ENCODE assay signal across 8 mouse cellular contexts in genomic region chr11:120720450-120720849, GRCm38 (mm10). TPM values are rescaled to one million over a fixed set of nuclear protein-coding genes. Genes with fewer than 3 reads are reported as not detected.
DNase-seq lines count a peak whose midpoint lies in the region; ATAC-seq and TF ChIP-seq lines count a peak whose summit lies in the region.

No protein-coding gene starts in this region.

- peak; percentile 90 for DNase-seq in CD4-positive helper T cell, adult 2 months (ENCODE audit: low read depth, low spot score)
- peak; percentile 95 for DNase-seq in forebrain, embryonic 11.5 days (ENCODE audit: low spot score)
- DNase-seq in kidney, postnatal 25 days, result peak; percentile 90
- DNase-seq in stomach, postnatal 0 days (ENCODE audit: low spot score), result peak; percentile 96

- peak; percentile 97 for TF ChIP-seq CTCF in stomach, postnatal 0 days (IDR thresholded peaks at IDR 0.05; ENCODE audit: low read depth)

- peak overlapping the region; percentile 78 for H3K9ac ChIP-seq in forebrain, embryonic 11.5 days (ENCODE audit: low read length)
- peak overlapping the region; percentile 53 for H3K9ac ChIP-seq in heart, embryonic 16.5 days (ENCODE audit: low read length)
- H3K9ac ChIP-seq in liver, embryonic 15.5 days, result no peak overlapping the region
- peak overlapping the region; percentile 87; the same call in 1 of the 2 replicates for H3K9ac ChIP-seq in neural tube, embryonic 12.5 days
- peak overlapping the region; percentile 67; the same call in 1 of the 2 replicates for H3K9ac ChIP-seq in stomach, postnatal 0 days (ENCODE audit: low read length)

- no peak for ATAC-seq in forebrain, embryonic 11.5 days (replicated peaks; ENCODE audit: low FRiP score)
- ATAC-seq in heart, embryonic 16.5 days (replicated peaks; ENCODE audit: extremely low read depth, insufficient read depth, low FRiP score), result 0 out of 2 replicates have a peak, but pooled peaks have one; percentile 4
- no peak for ATAC-seq in liver, embryonic 15.5 days (ENCODE audit: insufficient read depth)
- peak; percentile 17; the same call in 1 of the 2 replicates for ATAC-seq in neural tube, embryonic 12.5 days (ENCODE audit: low FRiP score, low read depth)
- peak; percentile 48 for ATAC-seq in stomach, postnatal 0 days (ENCODE audit: low FRiP score, low TSS enrichment)

- H3K27me3 ChIP-seq in forebrain, embryonic 11.5 days (ENCODE audit: control insufficient read depth, insufficient read depth, low read length), result peaks cover 10% of the 10 kb centered on the region
- peaks cover 23% of the 10 kb centered on the region for H3K27me3 ChIP-seq in heart, embryonic 16.5 days (ENCODE audit: control insufficient read depth, insufficient read depth, low read length)
- peaks cover 39% of the 10 kb centered on the region for H3K27me3 ChIP-seq in liver, embryonic 15.5 days
- peaks cover 13% of the 10 kb centered on the region; the same call in 1 of the 2 replicates for H3K27me3 ChIP-seq in neural tube, embryonic 12.5 days (replicated peaks)
- no peaks in the 10 kb centered on the region for H3K27me3 ChIP-seq in stomach, postnatal 0 days (ENCODE audit: control insufficient read depth, insufficient read depth, low read length)

- peak overlapping the region; percentile 52 for H3K4me3 ChIP-seq in brown adipose tissue, adult 24 weeks (ENCODE audit: insufficient read depth, low read depth, low read length)
- peak overlapping the region; percentile 59 for H3K4me3 ChIP-seq in forebrain, embryonic 11.5 days (ENCODE audit: low read depth, low read length)
- H3K4me3 ChIP-seq in heart, embryonic 16.5 days (ENCODE audit: low read length), result peak overlapping the region; percentile 63
- peak overlapping the region; percentile 54; the same call in 1 of the 2 replicates for H3K4me3 ChIP-seq in liver, embryonic 15.5 days (replicated peaks)
- H3K4me3 ChIP-seq in neural tube, embryonic 12.5 days, result peak overlapping the region; percentile 67
- H3K4me3 ChIP-seq in stomach, postnatal 0 days (ENCODE audit: low read depth, low read length), result peak overlapping the region; percentile 54; the same call in 1 of the 2 replicates

- H3K9me3 ChIP-seq in forebrain, embryonic 11.5 days (ENCODE audit: control insufficient read depth, low read length), result no peaks in the 10 kb centered on the region
- no peaks in the 10 kb centered on the region for H3K9me3 ChIP-seq in heart, embryonic 16.5 days (replicated peaks; ENCODE audit: control insufficient read depth, low read length)
- H3K9me3 ChIP-seq in liver, embryonic 15.5 days (replicated peaks), result no peaks in the 10 kb centered on the region
- H3K9me3 ChIP-seq in neural tube, embryonic 12.5 days, result no peaks in the 10 kb centered on the region
- H3K9me3 ChIP-seq in stomach, postnatal 0 days (ENCODE audit: control insufficient read depth, low read length), result no peaks in the 10 kb centered on the region

- no peaks in the 10 kb centered on the region; the same call in 1 of the 2 replicates for H3K4me1 ChIP-seq in brown adipose tissue, adult 24 weeks (ENCODE audit: control insufficient read depth, insufficient read depth, insufficient read length, low read length)
- H3K4me1 ChIP-seq in forebrain, embryonic 11.5 days (replicated peaks; ENCODE audit: control insufficient read depth, insufficient read depth, low read length), result peaks cover 9% of the 10 kb centered on the region
- peaks cover 13% of the 10 kb centered on the region for H3K4me1 ChIP-seq in heart, embryonic 16.5 days (ENCODE audit: control insufficient read depth, insufficient read depth, low read length)
- peaks cover 19% of the 10 kb centered on the region for H3K4me1 ChIP-seq in liver, embryonic 15.5 days (replicated peaks)
- peaks cover 17% of the 10 kb centered on the region for H3K4me1 ChIP-seq in neural tube, embryonic 12.5 days
- H3K4me1 ChIP-seq in stomach, postnatal 0 days (replicated peaks; ENCODE audit: control insufficient read depth, insufficient read depth), result peaks cover 5% of the 10 kb centered on the region; the same call in 1 of the 2 replicates

- TF ChIP-seq EP300 in stomach, postnatal 0 days (optimal IDR thresholded peaks at IDR 0.05), result no peak

- WGBS in forebrain, embryonic 11.5 days, result 8% methylated on average over 17 of the region's 17 CpGs
- WGBS in heart, embryonic 16.5 days, result 9% methylated on average over 17 of the region's 17 CpGs
- 8% methylated on average over 17 of the region's 17 CpGs for WGBS in liver, embryonic 15.5 days (ENCODE audit: insufficient replicate concordance)
- 12% methylated on average over 17 of the region's 17 CpGs for WGBS in neural tube, embryonic 12.5 days
- WGBS in stomach, postnatal 0 days, result 13% methylated on average over 17 of the region's 17 CpGs

- H3K27ac ChIP-seq in brown adipose tissue, adult 24 weeks (replicated peaks; ENCODE audit: low read depth, low read length), result no peak overlapping the region
- peak overlapping the region; percentile 12; the same call in 1 of the 2 replicates for H3K27ac ChIP-seq in forebrain, embryonic 11.5 days (ENCODE audit: low read depth, low read length)
- H3K27ac ChIP-seq in heart, embryonic 16.5 days (ENCODE audit: low read length), result no peak overlapping the region
- H3K27ac ChIP-seq in liver, embryonic 15.5 days (replicated peaks), result no peak overlapping the region
- H3K27ac ChIP-seq in neural tube, embryonic 12.5 days, result no peak overlapping the region
- H3K27ac ChIP-seq in stomach, postnatal 0 days (replicated peaks), result peak overlapping the region; percentile 61

- no peaks in the 10 kb centered on the region; the same call in none of the 2 replicates for H3K36me3 ChIP-seq in forebrain, embryonic 11.5 days (ENCODE audit: control insufficient read depth, insufficient read depth, low read length)
- H3K36me3 ChIP-seq in heart, embryonic 16.5 days (ENCODE audit: control insufficient read depth, insufficient read depth), result peaks cover 9% of the 10 kb centered on the region; the same call in 1 of the 2 replicates
- peaks cover 18% of the 10 kb centered on the region; the same call in 1 of the 2 replicates for H3K36me3 ChIP-seq in liver, embryonic 15.5 days (replicated peaks)
- peaks cover 40% of the 10 kb centered on the region for H3K36me3 ChIP-seq in neural tube, embryonic 12.5 days
- peaks cover 8% of the 10 kb centered on the region; the same call in 1 of the 2 replicates for H3K36me3 ChIP-seq in stomach, postnatal 0 days (ENCODE audit: control insufficient read depth, insufficient read depth, low read length)

- H3K4me2 ChIP-seq in forebrain, embryonic 11.5 days (ENCODE audit: low read depth, low read length, severe bottlenecking), result peak overlapping the region; percentile 99
- peak overlapping the region; percentile 97 for H3K4me2 ChIP-seq in heart, embryonic 16.5 days (ENCODE audit: low read depth, low read length)
- peak overlapping the region; percentile 80 for H3K4me2 ChIP-seq in liver, embryonic 15.5 days
- H3K4me2 ChIP-seq in neural tube, embryonic 12.5 days (replicated peaks), result peak overlapping the region; percentile 99
- peak overlapping the region; percentile 96 for H3K4me2 ChIP-seq in stomach, postnatal 0 days (replicated peaks; ENCODE audit: low read depth)

RNA-seq across cellular contexts. Expression of gene Rac3, which starts 0.8 kb away (rescaled TPM):
- 1.9 and 2.5 TPM in 2 replicates for polyA plus RNA-seq in brown adipose tissue, adult 24 weeks (2012; ENCODE audit: insufficient read depth, insufficient read length, missing spikeins)
- 7.5 and 10.6 TPM in 2 replicates for polyA plus RNA-seq in forebrain, embryonic 11.5 days (2014; fragmentation: Nextera tagmentation; extraction: Ambion mirVana)
- polyA plus RNA-seq in heart, embryonic 16.5 days (2015; fragmentation: Nextera tagmentation; extraction: Ambion mirVana), result 8.7 and 10.6 TPM in 2 replicates
- 0.96 and 1.5 TPM in 2 replicates for polyA plus RNA-seq in liver, embryonic 15.5 days (2015; fragmentation: Nextera tagmentation; extraction: Ambion mirVana)
- 118 and 119 TPM in 2 replicates for polyA plus RNA-seq in neural tube, embryonic 12.5 days (2016; fragmentation: Nextera tagmentation; extraction: Ambion mirVana)
- polyA plus RNA-seq in stomach, postnatal 0 days (2015; fragmentation: Nextera tagmentation; extraction: Ambion mirVana), result 21.9 and 22.1 TPM in 2 replicates

RNA-seq across cellular contexts. Expression of gene Dcxr, which starts 6.6 kb away (rescaled TPM):
- polyA plus RNA-seq in brown adipose tissue, adult 24 weeks (2012; ENCODE audit: insufficient read depth, insufficient read length, missing spikeins), result 9.4 and 15.5 TPM in 2 replicates
- 10.8 and 11.8 TPM in 2 replicates for polyA plus RNA-seq in forebrain, embryonic 11.5 days (2014; fragmentation: Nextera tagmentation; extraction: Ambion mirVana)
- 15.3 and 17.1 TPM in 2 replicates for polyA plus RNA-seq in heart, embryonic 16.5 days (2015; fragmentation: Nextera tagmentation; extraction: Ambion mirVana)
- 20.2 and 24.6 TPM in 2 replicates for polyA plus RNA-seq in liver, embryonic 15.5 days (2015; fragmentation: Nextera tagmentation; extraction: Ambion mirVana)
- 12.3 and 16.7 TPM in 2 replicates for polyA plus RNA-seq in neural tube, embryonic 12.5 days (2016; fragmentation: Nextera tagmentation; extraction: Ambion mirVana)
- polyA plus RNA-seq in stomach, postnatal 0 days (2015; fragmentation: Nextera tagmentation; extraction: Ambion mirVana), result 56.3 and 58.4 TPM in 2 replicates

RNA-seq across cellular contexts. Expression of gene Lrrc45, which starts 6.7 kb away (rescaled TPM):
- polyA plus RNA-seq in brown adipose tissue, adult 24 weeks (2012; ENCODE audit: insufficient read depth, insufficient read length, missing spikeins), result 3.0 and 6.2 TPM in 2 replicates
- 53.3 and 54.4 TPM in 2 replicates for polyA plus RNA-seq in forebrain, embryonic 11.5 days (2014; fragmentation: Nextera tagmentation; extraction: Ambion mirVana)
- 34.1 and 34.8 TPM in 2 replicates for polyA plus RNA-seq in heart, embryonic 16.5 days (2015; fragmentation: Nextera tagmentation; extraction: Ambion mirVana)
- 9.7 and 11.5 TPM in 2 replicates for polyA plus RNA-seq in liver, embryonic 15.5 days (2015; fragmentation: Nextera tagmentation; extraction: Ambion mirVana)
- polyA plus RNA-seq in neural tube, embryonic 12.5 days (2016; fragmentation: Nextera tagmentation; extraction: Ambion mirVana), result 70.9 and 72.6 TPM in 2 replicates
- polyA plus RNA-seq in stomach, postnatal 0 days (2015; fragmentation: Nextera tagmentation; extraction: Ambion mirVana), result 18.7 and 20.4 TPM in 2 replicates

RNA-seq across cellular contexts. Expression of gene Cenpx, which starts 6.9 kb away (rescaled TPM):
- 66.6 and 68.4 TPM in 2 replicates for polyA plus RNA-seq in brown adipose tissue, adult 24 weeks (2012; ENCODE audit: insufficient read depth, insufficient read length, missing spikeins)
- 121 and 130 TPM in 2 replicates for polyA plus RNA-seq in forebrain, embryonic 11.5 days (2014; fragmentation: Nextera tagmentation; extraction: Ambion mirVana)
- polyA plus RNA-seq in heart, embryonic 16.5 days (2015; fragmentation: Nextera tagmentation; extraction: Ambion mirVana), result 107 and 112 TPM in 2 replicates
- 80.9 and 88.4 TPM in 2 replicates for polyA plus RNA-seq in liver, embryonic 15.5 days (2015; fragmentation: Nextera tagmentation; extraction: Ambion mirVana)
- polyA plus RNA-seq in neural tube, embryonic 12.5 days (2016; fragmentation: Nextera tagmentation; extraction: Ambion mirVana), result 108 and 114 TPM in 2 replicates
- polyA plus RNA-seq in stomach, postnatal 0 days (2015; fragmentation: Nextera tagmentation; extraction: Ambion mirVana), result 123 and 127 TPM in 2 replicates

RNA-seq across cellular contexts. Expression of gene Cbr2, which starts 11.5 kb away (rescaled TPM):
- polyA plus RNA-seq in brown adipose tissue, adult 24 weeks (2012; ENCODE audit: insufficient read depth, insufficient read length, missing spikeins), result 20.9 and 26.0 TPM in 2 replicates
- 1.8 TPM in 1 of 2 replicates, not detected in the other for polyA plus RNA-seq in forebrain, embryonic 11.5 days (2014; fragmentation: Nextera tagmentation; extraction: Ambion mirVana)
- 54.8 and 59.4 TPM in 2 replicates for polyA plus RNA-seq in heart, embryonic 16.5 days (2015; fragmentation: Nextera tagmentation; extraction: Ambion mirVana)
- polyA plus RNA-seq in liver, embryonic 15.5 days (2015; fragmentation: Nextera tagmentation; extraction: Ambion mirVana), result 0.37 TPM in 1 of 2 replicates, not detected in the other
- 0.95 and 1.6 TPM in 2 replicates for polyA plus RNA-seq in neural tube, embryonic 12.5 days (2016; fragmentation: Nextera tagmentation; extraction: Ambion mirVana)
- polyA plus RNA-seq in stomach, postnatal 0 days (2015; fragmentation: Nextera tagmentation; extraction: Ambion mirVana), result 129 and 160 TPM in 2 replicates

Comparison
In these comparisons a context has a peak if more than half of its experiments do, and no peak if none do; other contexts are left out.
1. H3K27ac ChIP-seq: peak in forebrain, embryonic 11.5 days (single experiment) and stomach, postnatal 0 days (single experiment); none in brown adipose tissue, adult 24 weeks (single experiment), heart, embryonic 16.5 days (single experiment), liver, embryonic 15.5 days (single experiment) and neural tube, embryonic 12.5 days (single experiment).
2. ATAC-seq: peak in heart, embryonic 16.5 days (single experiment), neural tube, embryonic 12.5 days (single experiment) and stomach, postnatal 0 days (single experiment); none in forebrain, embryonic 11.5 days (single experiment) and liver, embryonic 15.5 days (single experiment).
3. Peak in every context shown above with its lines, with median percentiles within 50 percentile points of each other: DNase-seq, H3K4me3 ChIP-seq and H3K4me2 ChIP-seq.